Mouse (Mus musculus): Measurements from ENCODE around the gene Ahsa1.

DNA sequence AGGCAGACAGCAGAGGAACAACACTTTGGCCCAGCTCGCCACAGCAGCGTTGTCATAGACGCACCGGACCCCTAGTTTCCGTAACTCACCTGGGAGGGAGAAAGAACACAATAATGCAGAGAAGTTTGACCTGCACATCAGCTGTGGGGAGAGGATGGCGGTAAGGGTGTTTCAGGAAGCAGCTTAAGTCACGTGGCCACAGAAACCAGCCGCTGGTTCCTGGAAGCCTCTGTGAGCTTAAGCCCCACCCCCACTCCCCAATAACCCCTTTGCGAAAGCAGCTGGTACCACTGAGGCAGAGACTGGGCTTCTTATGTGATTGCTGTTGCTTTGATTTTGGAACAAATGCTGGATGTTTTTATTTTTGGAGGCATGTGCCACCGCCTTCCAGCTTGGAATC, 41.3 kb upstream of the Ahsa1 start:
- TF ChIP-seq POLR2A (IDR thresholded peaks at IDR 0.05; ENCODE audit: borderline replicate concordance, extremely low read depth, low read depth, low read length) (no peak), CTCF (IDR thresholded peaks at IDR 0.05; ENCODE audit: insufficient read depth, low read length) (no peak)
